Mouse (Mus musculus): ENCODE measurements at regions not wholly inside any gene's neighbourhood (a gene's known extent, or its start where the extent isn't known, plus 50 kb on each side); places are given as distances from the start of the nearest gene placed in this dataset.
A peak's percentile ranks its signal among the peaks of the same experiment; 100 is the strongest.

DNA sequence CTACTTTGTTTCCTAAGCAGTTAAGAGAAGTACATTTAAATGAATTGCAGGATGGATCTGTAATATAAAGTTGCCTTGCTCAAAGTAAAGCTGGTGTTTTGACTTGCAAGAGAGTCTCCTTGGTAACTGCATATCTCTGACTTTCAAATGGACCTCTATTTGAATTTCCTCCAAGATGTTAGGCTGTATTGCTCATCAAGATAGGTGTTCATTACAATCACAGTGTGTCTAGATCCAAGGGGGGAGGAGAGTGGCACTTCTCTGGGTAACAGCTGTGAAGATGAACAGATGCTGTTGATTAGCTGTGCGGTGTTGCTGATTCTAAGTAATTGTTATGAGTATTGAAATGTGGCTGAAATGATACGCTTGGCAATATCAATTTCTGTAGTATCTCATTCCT, 787.2 kb downstream of the Pom121l12 start:
- WGBS: 41% methylated on average over 2 of the region's 2 CpGs
- peak; percentile 49 for DNase-seq
- ATAC-seq: peak; percentile 91
- H3K9ac ChIP-seq: no peak overlapping the region
- 0 out of 2 replicates have a peak overlapping the region, but pooled peaks have one; percentile 40 for H3K27ac ChIP-seq (ENCODE audit: low read depth, low read length)
- no peaks in the 10 kb centered on the region for H3K9me3 ChIP-seq (ENCODE audit: low read length)
- H3K4me1 ChIP-seq (ENCODE audit: insufficient read depth): 0 out of 2 replicates have a peak, but pooled peaks cover 3% of the 10 kb centered on the region
- TF ChIP-seq CTCF (IDR thresholded peaks at IDR 0.05; ENCODE audit: low read depth): no peak
- no peaks in the 10 kb centered on the region for H3K36me3 ChIP-seq (ENCODE audit: insufficient read depth)
- no peak overlapping the region for H3K4me3 ChIP-seq (ENCODE audit: low read depth, low read length)
- H3K4me2 ChIP-seq (ENCODE audit: low read depth): no peak overlapping the region
- H3K27me3 ChIP-seq (ENCODE audit: insufficient read depth, low read length): no peaks in the 10 kb centered on the region

GRCm38 (mm10) chr11:15435806-15436205, 821.7 kb upstream of the Vstm2a start:
- Histone ChIP-seq H3K27me3 (ENCODE audit: insufficient read depth, low read length) (no peaks in the 10 kb centered on the region), H3K4me3 (ENCODE audit: low read depth, low read length) (no peak overlapping the region), H3K4me1 (ENCODE audit: insufficient read depth) (no peaks in the 10 kb centered on the region), H3K27ac (ENCODE audit: low read depth, low read length) (no peak overlapping the region), H3K9me3 (ENCODE audit: low read length) (no peaks in the 10 kb centered on the region), H3K4me2 (ENCODE audit: low read depth) (no peak overlapping the region), H3K9ac (no peak overlapping the region), H3K36me3 (ENCODE audit: insufficient read depth) (no peaks in the 10 kb centered on the region)
- WGBS: 71% methylated on average over 2 of the region's 2 CpGs
- ATAC-seq: no peak
- no peak for DNase-seq
- no peak for TF ChIP-seq CTCF (IDR thresholded peaks at IDR 0.05; ENCODE audit: low read depth)
